In the genomic region with DNA sequence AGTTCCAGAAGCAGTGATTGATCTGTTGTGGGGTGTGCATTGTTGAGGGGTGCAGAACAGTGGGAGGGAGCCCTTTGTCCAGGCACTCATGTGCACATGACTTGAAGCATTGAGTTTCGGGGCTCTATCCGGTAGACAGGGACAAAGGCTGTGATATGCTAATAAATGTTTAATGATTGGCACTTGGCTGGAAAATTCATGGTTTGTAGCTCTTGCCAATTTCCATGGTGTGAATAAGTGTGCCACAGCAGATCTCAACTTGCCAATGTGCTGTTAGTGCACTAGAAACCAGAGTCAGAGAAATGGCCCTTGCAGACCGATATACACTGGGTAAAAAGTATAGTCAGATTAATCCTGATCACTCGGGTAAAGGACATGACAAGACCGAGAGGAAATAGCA, we compare ENCODE assay signal across 26 mouse cellular contexts.
"Had no signal": no experiment of that assay in that cellular context is flagged by ENCODE, and none has a peak within 500 bp of the region (broad histone marks: within the 10 kb centered on the region; RNA-seq: fewer than 3 reads in every experiment).

No protein-coding gene starts in this region.

- H3K4me2 ChIP-seq: heart, embryonic 13.5 days; heart, embryonic 15.5 days; hindbrain, embryonic 12.5 days; hindbrain, embryonic 14.5 days; intestine, embryonic 15.5 days; limb, embryonic 13.5 days; limb, embryonic 15.5 days; liver, embryonic 12.5 days had no signal

- H3K4me3 ChIP-seq: gastrocnemius, adult 2 months; heart, adult 2 months; heart, embryonic 13.5 days; heart, embryonic 15.5 days; hindbrain, embryonic 10.5 days; hindbrain, embryonic 12.5 days; intestine, embryonic 15.5 days; limb, embryonic 13.5 days; limb, embryonic 15.5 days; liver, embryonic 12.5 days had no signal

- H3K27ac ChIP-seq: gastrocnemius, adult 2 months; heart, adult 2 months; heart, embryonic 13.5 days; heart, embryonic 15.5 days; hindbrain, embryonic 10.5 days; hindbrain, embryonic 12.5 days; hindbrain, embryonic 14.5 days; intestine, embryonic 15.5 days; limb, embryonic 13.5 days; limb, embryonic 15.5 days; liver, embryonic 12.5 days; liver, embryonic 14.5 days had no signal

- H3K4me1 ChIP-seq: heart, embryonic 13.5 days; heart, embryonic 15.5 days; hindbrain, embryonic 12.5 days; intestine, embryonic 15.5 days; limb, embryonic 13.5 days; limb, embryonic 15.5 days; liver, embryonic 12.5 days had no signal

- H3K9ac ChIP-seq: heart, embryonic 13.5 days; heart, embryonic 15.5 days; hindbrain, embryonic 12.5 days; hindbrain, embryonic 14.5 days; intestine, embryonic 15.5 days; limb, embryonic 13.5 days; limb, embryonic 15.5 days; liver, embryonic 12.5 days; liver, embryonic 14.5 days had no signal

- ATAC-seq: hindbrain, embryonic 16.5 days; inflammation-experienced regulatory T-cells, adult 6 months; intestine, embryonic 15.5 days; intestine, postnatal 0 days; liver, embryonic 12.5 days had no signal

- DNase-seq: gastrocnemius, adult 2 months; gastrocnemius, postnatal 10 days; gastrocnemius, postnatal 25 days; heart, adult 2 months; heart, postnatal 4 days; kidney, adult 18-20 months; kidney, adult 8-10 months; kidney, postnatal 10 days; kidney, postnatal 25 days; kidney, postnatal 4 days; layer of hippocampus, adult 9-11 months; layer of hippocampus, postnatal 36 days; left cerebral cortex, postnatal 4 days had no signal

- H3K9me3 ChIP-seq: heart, embryonic 13.5 days; heart, embryonic 15.5 days; hindbrain, embryonic 10.5 days; hindbrain, embryonic 12.5 days; intestine, embryonic 15.5 days; limb, embryonic 13.5 days; limb, embryonic 15.5 days; liver, embryonic 12.5 days had no signal

- H3K36me3 ChIP-seq: heart, embryonic 13.5 days; heart, embryonic 15.5 days; hindbrain, embryonic 10.5 days; hindbrain, embryonic 12.5 days; intestine, embryonic 15.5 days; limb, embryonic 13.5 days; limb, embryonic 15.5 days; liver, embryonic 12.5 days had no signal

- H3K27me3 ChIP-seq: heart, embryonic 13.5 days; heart, embryonic 15.5 days; hindbrain, embryonic 12.5 days; intestine, embryonic 15.5 days; limb, embryonic 13.5 days; limb, embryonic 15.5 days; liver, embryonic 12.5 days had no signal
